Mouse (Mus musculus) MEL (cell line): ENCODE results near the gene Bcl7c. TPM values are rescaled to one million over a fixed set of nuclear protein-coding genes. Genes with fewer than 3 reads are reported as not detected.

Experiments used
- DNase-seq: peaks from one replicate; pipeline ENCODE4 v3.0.0; 2011; ENCODE audit warnings: low read depth, low spot score
- H3K27ac ChIP-seq: 2 replicates; pipeline ENCODE4 v1.5.1; 2012; ENCODE audit warnings: low read depth, mild to moderate bottlenecking, control low read depth, low read length, moderate library complexity; ENCODE audit not compliant: control insufficient read depth
- H3K27me3 ChIP-seq, 2 experiments: fragments of 150-350 bp in 1 of 2; sonication (generic) in 1 of 2; 2 replicates each; pipeline ENCODE4 v1.6.1; 2012; ENCODE audit warnings: low read length in 2 of 2, mild to moderate bottlenecking in 2 of 2, improper control_type of control experiment in 1 of 2, moderate library complexity in 1 of 2; ENCODE audit not compliant: insufficient read depth in 2 of 2, control insufficient read depth in 1 of 2
- H3K36me3 ChIP-seq, 2 experiments: 2 replicates each; pipeline ENCODE4 v1.6.1; 2012 to 2014; ENCODE audit warnings: low read length in 2 of 2, improper control_type of control experiment in 1 of 2, inconsistent platforms in 1 of 2, mild to moderate bottlenecking in 1 of 2; ENCODE audit not compliant: insufficient read depth in 2 of 2, control insufficient read depth in 1 of 2
- H3K4me1 ChIP-seq, 2 experiments: fragments of 150-350 bp in 1 of 2; sonication (generic) in 1 of 2; 2 replicates each; pipeline ENCODE4 v1.6.1; 2012; ENCODE audit warnings: low read length in 2 of 2, improper control_type of control experiment in 1 of 2, mild to moderate bottlenecking in 1 of 2; ENCODE audit not compliant: insufficient read depth in 2 of 2, control insufficient read depth in 1 of 2
- H3K4me3 ChIP-seq, 2 experiments: fragments of 150-350 bp in 1 of 2; sonication (generic) in 1 of 2; 2 replicates each; pipeline ENCODE4 v1.5.1; 2012; ENCODE audit warnings: low read depth in 2 of 2, low read length in 2 of 2, mild to moderate bottlenecking in 2 of 2, moderate library complexity in 2 of 2, control low read depth in 1 of 2, improper control_type of control experiment in 1 of 2; ENCODE audit not compliant: control insufficient read depth in 1 of 2, insufficient read depth in 1 of 2
- H3K79me2 ChIP-seq: 2 replicates; pipeline ENCODE4 v1.6.1; 2012; ENCODE audit warnings: mild to moderate bottlenecking, low read length, moderate library complexity; ENCODE audit not compliant: control insufficient read depth, poor library complexity, insufficient read depth
- H3K9ac ChIP-seq: 2 replicates; pipeline ENCODE4 v1.6.1; 2012; ENCODE audit warnings: low read depth, mild to moderate bottlenecking, control low read depth, low read length, moderate library complexity; ENCODE audit not compliant: control insufficient read depth, poor library complexity, severe bottlenecking
- H3K9me3 ChIP-seq: fragments of 150-350 bp; sonication (generic); replicated peaks from 2 replicates; pipeline ENCODE4 v1.6.1; 2012; ENCODE audit warnings: mild to moderate bottlenecking, low read length, improper control_type of control experiment, moderate library complexity; ENCODE audit not compliant: insufficient read depth
- CHD1 ChIP-seq: IDR thresholded peaks from 2 replicates; pipeline ENCODE4 v1.6.1; 2012; ENCODE audit warnings: low read depth, mild to moderate bottlenecking, inconsistent platforms, low read length, improper control_type of control experiment
- CTCF ChIP-seq, 3 experiments: IDR thresholded peaks in 2 of 3; conservative IDR thresholded peaks in 1 of 3; 2 replicates each; pipeline ENCODE4 v1.5.1; 2011 to 2012; ENCODE audit warnings: low read length in 3 of 3, low read depth in 2 of 3, mild to moderate bottlenecking in 2 of 3, improper control_type of control experiment in 1 of 3, inconsistent platforms in 1 of 3, mixed read lengths in 1 of 3, moderate library complexity in 1 of 3; ENCODE audit not compliant: control insufficient read depth in 1 of 3, insufficient read depth in 1 of 3, poor library complexity in 1 of 3, severe bottlenecking in 1 of 3
- E2F4 ChIP-seq: IDR thresholded peaks from 2 replicates; pipeline ENCODE4 v1.6.1; 2011; ENCODE audit warnings: low read depth, low read length, improper control_type of control experiment, borderline replicate concordance
- ELF1 ChIP-seq: IDR thresholded peaks from 2 replicates; pipeline ENCODE4 v1.6.1; 2014; ENCODE audit warnings: low read depth, mild to moderate bottlenecking, inconsistent platforms, low read length, improper control_type of control experiment, moderate library complexity
- EP300 ChIP-seq, 2 experiments: IDR thresholded peaks; 2 replicates each; pipeline ENCODE4 v1.6.1; 2011; ENCODE audit warnings: improper control_type of control experiment in 2 of 2, low read length in 2 of 2, low read depth in 1 of 2, mild to moderate bottlenecking in 1 of 2
- ETS1 ChIP-seq: IDR thresholded peaks from 2 replicates; pipeline ENCODE4 v1.6.1; 2012; ENCODE audit warnings: low read depth, mild to moderate bottlenecking, inconsistent platforms, low read length, improper control_type of control experiment, moderate library complexity
- GABPA ChIP-seq: IDR thresholded peaks from 2 replicates; pipeline ENCODE4 v1.6.1; 2012; ENCODE audit warnings: low read depth, mild to moderate bottlenecking, inconsistent platforms, low read length, improper control_type of control experiment, moderate library complexity
- JUND ChIP-seq: IDR thresholded peaks from 2 replicates; pipeline ENCODE4 v1.6.1; 2011; ENCODE audit warnings: low read depth, mild to moderate bottlenecking, improper control_type of control experiment, low read length
- MEF2A ChIP-seq: IDR thresholded peaks from 2 replicates; pipeline ENCODE4 v1.6.1; 2014; ENCODE audit warnings: low read depth, mild to moderate bottlenecking, inconsistent platforms, low read length, improper control_type of control experiment; ENCODE audit not compliant: poor library complexity, insufficient replicate concordance, severe bottlenecking; ENCODE audit errors: extremely low read depth
- MXI1 ChIP-seq: IDR thresholded peaks from 2 replicates; pipeline ENCODE4 v1.6.1; 2011; ENCODE audit warnings: mild to moderate bottlenecking, low read depth, low read length, improper control_type of control experiment
- MYB ChIP-seq: IDR thresholded peaks from 2 replicates; pipeline ENCODE4 v1.6.1; 2011; ENCODE audit warnings: mild to moderate bottlenecking, low read depth, low read length, improper control_type of control experiment
- NELFE ChIP-seq: IDR thresholded peaks from 2 replicates; pipeline ENCODE4 v1.6.1; 2011; ENCODE audit warnings: low read depth, low read length, improper control_type of control experiment
- NRF1 ChIP-seq: IDR thresholded peaks from 2 replicates; pipeline ENCODE4 v1.6.1; 2014; ENCODE audit warnings: low read depth, mild to moderate bottlenecking, inconsistent platforms, low read length, improper control_type of control experiment, moderate library complexity; ENCODE audit not compliant: poor library complexity, insufficient read depth, severe bottlenecking
- POLR2A ChIP-seq, 2 experiments: IDR thresholded peaks; 2 replicates each; pipeline ENCODE4 v1.6.1; 2011 to 2012; ENCODE audit warnings: low read length in 2 of 2, mild to moderate bottlenecking in 2 of 2, control low read depth in 1 of 2, improper control_type of control experiment in 1 of 2, low read depth in 1 of 2, moderate library complexity in 1 of 2; ENCODE audit not compliant: control insufficient read depth in 1 of 2, insufficient read depth in 1 of 2, poor library complexity in 1 of 2
- POLR2AphosphoS2 ChIP-seq: IDR thresholded peaks from 2 replicates; pipeline ENCODE4 v1.6.1; 2011; ENCODE audit warnings: low read length, improper control_type of control experiment
- POLR2AphosphoS5 ChIP-seq: IDR thresholded peaks from 2 replicates; pipeline ENCODE4 v1.6.1; 2012; ENCODE audit warnings: low read depth, borderline replicate concordance, mild to moderate bottlenecking, inconsistent platforms, low read length, moderate library complexity, mixed read lengths
- RAD21 ChIP-seq: IDR thresholded peaks from 2 replicates; pipeline ENCODE4 v1.6.1; 2011; ENCODE audit warnings: mild to moderate bottlenecking, low read depth, low read length, improper control_type of control experiment
- RCOR1 ChIP-seq: IDR thresholded peaks from 2 replicates; pipeline ENCODE4 v1.6.1; 2012; ENCODE audit warnings: low read depth, mild to moderate bottlenecking, inconsistent platforms, low read length, improper control_type of control experiment
- SIN3A ChIP-seq: IDR thresholded peaks from 2 replicates; pipeline ENCODE4 v1.6.1; 2012; ENCODE audit warnings: low read length, improper control_type of control experiment, inconsistent platforms
- SMC3 ChIP-seq: IDR thresholded peaks from 2 replicates; pipeline ENCODE4 v1.6.1; 2011; ENCODE audit warnings: low read depth, low read length, improper control_type of control experiment
- TAL1 ChIP-seq: IDR thresholded peaks from 2 replicates; pipeline ENCODE4 v1.6.1; 2012; ENCODE audit warnings: mild to moderate bottlenecking, inconsistent platforms, low read length, moderate library complexity, mixed read lengths
- TBP ChIP-seq: IDR thresholded peaks from 2 replicates; pipeline ENCODE4 v1.8.0; 2011; ENCODE audit warnings: low read depth, low read length, improper control_type of control experiment
- UBTF ChIP-seq: IDR thresholded peaks from 2 replicates; pipeline ENCODE4 v1.6.1; 2012; ENCODE audit warnings: low read depth, mild to moderate bottlenecking, inconsistent platforms, low read length, improper control_type of control experiment, moderate library complexity, borderline replicate concordance; ENCODE audit not compliant: insufficient read depth
- USF1 ChIP-seq: IDR thresholded peaks from 2 replicates; pipeline ENCODE4 v1.6.1; 2014; ENCODE audit warnings: low read depth, mild to moderate bottlenecking, inconsistent platforms, low read length, improper control_type of control experiment, moderate library complexity
- ZC3H11A ChIP-seq: IDR thresholded peaks from 2 replicates; pipeline ENCODE4 v1.6.1; 2012; ENCODE audit warnings: low read depth, mild to moderate bottlenecking, inconsistent platforms, low read length, improper control_type of control experiment
- ZKSCAN1 ChIP-seq: IDR thresholded peaks from 2 replicates; pipeline ENCODE4 v1.6.1; 2012; ENCODE audit warnings: low read depth, mild to moderate bottlenecking, inconsistent platforms, low read length, improper control_type of control experiment, moderate library complexity
- ZMIZ1 ChIP-seq: IDR thresholded peaks from 2 replicates; pipeline ENCODE4 v1.6.1; 2012; ENCODE audit warnings: low read depth, mild to moderate bottlenecking, inconsistent platforms, low read length, improper control_type of control experiment, moderate library complexity
- ZNF384 ChIP-seq: IDR thresholded peaks from 2 replicates; pipeline ENCODE4 v1.6.1; 2012; ENCODE audit warnings: low read depth, mild to moderate bottlenecking, inconsistent platforms, low read length, improper control_type of control experiment
- polyA plus RNA-seq, 2 experiments: library from polyadenylated mRNA; stranded (reverse) in 1 of 2; unstranded in 1 of 2; fragments of >175 nt in 1 of 2; fragments of >200 nt in 1 of 2; gene quantifications; 2 replicates each; pipeline versions ENCODE4 v1.2.1 to v1.2.4; 2012; ENCODE audit warnings: low replicate concordance in 2 of 2, low read depth in 1 of 2; ENCODE audit not compliant: insufficient read length in 2 of 2, insufficient read depth in 1 of 2, missing spikeins in 1 of 2
- total RNA-seq: library from RNA; depleted of rRNA; stranded (reverse); fragments of 300-350 nt; gene quantifications from 2 replicates; pipeline ENCODE4 v1.2.3, GENCODE M21; 2012

The Bcl7c gene
- total and polyA plus RNA-seq, 3 experiments = 72.4 to 98.4 TPM; not detected in 1

- TF ChIP-seq E2F4 (no peak), MYB (no peak)
- TF ChIP-seq, all 39 proteins: peak for 13
These were observed 46.9 kb downstream of the Bcl7c start (continued) for GRCm38 (mm10) chr7:127661833-127662232.

- H3K36me3 ChIP-seq = no peaks in the 10 kb centered on the region; a peak in 1 of 4 replicates
- peak; percentile 78 for DNase-seq
- H3K27me3 ChIP-seq = no peaks in the 10 kb centered on the region
- H3K79me2 ChIP-seq = no peaks in the 10 kb centered on the region
- peaks cover 0 to 6% of the 10 kb centered on the region in 2 experiments; a peak in 1 of 4 replicates for H3K4me1 ChIP-seq
- H3K27ac ChIP-seq = no peak overlapping the region
- H3K9me3 ChIP-seq = no peaks in the 10 kb centered on the region
- H3K4me3 ChIP-seq = peak overlapping the region; percentile 46 to 54; a peak in 3 of 4 replicates
- TF ChIP-seq ELF1 (no peak), RAD21 (peak; percentile 35), ZC3H11A (peak; percentile 4; the same call in 1 of the 2 replicates), SMC3 (peak; percentile 52), POLR2AphosphoS5 (no peak), CTCF (IDR thresholded peaks at IDR 0.05 in 2 of 3, conservative IDR thresholded peaks at IDR 0.05 in 1 of 3; ENCODE audit: control insufficient read depth in 1 of 3, insufficient read depth in 1 of 3, low read depth in 2 of 3, low read length in 3 of 3, poor library complexity in 1 of 3, severe bottlenecking in 1 of 3) (peak; percentile 56 to 61 (median 59)), UBTF (no peak), POLR2A (IDR thresholded peaks at IDR 0.05; ENCODE audit: control insufficient read depth in 1 of 2, insufficient read depth in 1 of 2, low read depth in 1 of 2, low read length in 2 of 2, poor library complexity in 1 of 2) (no peak)
- TF ChIP-seq, all 39 proteins: peak for 4
- H3K9ac ChIP-seq = no peak overlapping the region
These were observed 47.9 kb downstream of the Bcl7c start for GRCm38 (mm10) chr7:127660882-127661281.

DNA sequence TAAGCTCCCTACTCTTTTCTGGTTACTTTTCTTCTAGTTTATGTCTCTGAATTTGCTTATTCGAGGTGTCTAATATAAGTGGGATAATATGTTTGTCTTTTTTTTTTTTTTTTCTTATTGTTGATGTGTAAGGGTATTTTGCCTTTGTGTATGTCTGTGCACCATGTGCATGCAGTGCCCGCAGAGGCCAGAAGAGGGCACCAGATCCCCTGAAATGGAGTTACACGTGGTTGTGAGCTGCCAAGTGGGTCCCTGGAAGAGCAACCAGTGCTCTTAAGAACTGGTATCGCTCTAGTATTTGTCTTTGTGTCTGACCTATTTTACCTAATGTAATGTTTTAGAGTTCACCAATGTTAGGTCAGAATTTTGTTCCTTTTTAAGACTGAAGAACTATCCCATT lies 51.8 kb downstream of the Bcl7c start:
- no peak overlapping the region for H3K9ac ChIP-seq
- H3K4me3 ChIP-seq = no peak overlapping the region
- 0 out of 4 replicates have a peak, but pooled peaks cover 0 to 4% of the 10 kb centered on the region in 2 experiments for H3K4me1 ChIP-seq
- H3K27me3 ChIP-seq = no peaks in the 10 kb centered on the region
- no peak overlapping the region for H3K27ac ChIP-seq
- peak; percentile 89 for DNase-seq
- no peaks in the 10 kb centered on the region; a peak in 1 of 4 replicates for H3K36me3 ChIP-seq
- H3K9me3 ChIP-seq = no peaks in the 10 kb centered on the region
- H3K79me2 ChIP-seq = no peaks in the 10 kb centered on the region
- TF ChIP-seq JUND (no peak), NRF1 (no peak), MEF2A (no peak), CHD1 (no peak), POLR2AphosphoS5 (no peak), SIN3A (peak; percentile 60; the same call in 1 of the 2 replicates), TBP (no peak), EP300 (IDR thresholded peaks at IDR 0.05; ENCODE audit: low read depth in 1 of 2, low read length in 2 of 2) (no peak), RAD21 (peak; percentile 80), RCOR1 (no peak), POLR2A (IDR thresholded peaks at IDR 0.05; ENCODE audit: control insufficient read depth in 1 of 2, insufficient read depth in 1 of 2, low read depth in 1 of 2, low read length in 2 of 2, poor library complexity in 1 of 2) (no peak), POLR2AphosphoS2 (no peak), ZNF384 (peak; percentile 79), TAL1 (no peak), NELFE (no peak), ZKSCAN1 (no peak), USF1 (0 out of 2 replicates have a peak, but pooled peaks have one; percentile 31), ETS1 (no peak), MXI1 (peak; percentile 90), UBTF (no peak), ZMIZ1 (no peak), SMC3 (peak; percentile 69), GABPA (no peak), ELF1 (no peak), ZC3H11A (peak; percentile 60), MYB (no peak)
